Mouse (Mus musculus) liver, embryonic 12.5 days (tissue): Measurements from ENCODE around the gene Spop. TPM values are rescaled to one million over a fixed set of nuclear protein-coding genes. Genes with fewer than 3 reads are reported as not detected.
A peak's percentile ranks its signal among the peaks of the same experiment; 100 is the strongest.
"Not testable (repeated sequence)": the region's sequence is repeated elsewhere in the genome, so short reads cannot be mapped to it uniquely, and the experiment has no call there.

ENCODE experiments used
- ATAC-seq: fragments of 200-750 bp; cut with Nextera tagmentation; 2 replicates; pipeline ENCODE4 v1.8.0; 2017; ENCODE audit warnings: moderate number of reproducible peaks, mild to moderate bottlenecking, moderate library complexity
- H3K27ac ChIP-seq: fragments of 300-500 bp; sonication (generic); 2 replicates; pipeline ENCODE4 v1.5.1; 2016; ENCODE audit warnings: mild to moderate bottlenecking
- H3K27me3 ChIP-seq: fragments of 300-500 bp; sonication (generic); replicated peaks from 2 replicates; pipeline ENCODE4 v1.6.1; 2016; ENCODE audit warnings: mild to moderate bottlenecking, moderate library complexity
- H3K36me3 ChIP-seq: fragments of 300-500 bp; sonication (generic); 2 replicates; pipeline ENCODE4 v1.6.1; 2016; ENCODE audit warnings: mild to moderate bottlenecking, moderate library complexity
- H3K4me1 ChIP-seq: fragments of 300-500 bp; sonication (generic); 2 replicates; pipeline ENCODE4 v1.6.1; 2016
- H3K4me2 ChIP-seq: fragments of 300-500 bp; sonication (generic); 2 replicates; pipeline ENCODE4 v1.6.1; 2016; ENCODE audit warnings: mild to moderate bottlenecking, moderate library complexity
- H3K4me3 ChIP-seq: fragments of 300-500 bp; sonication (generic); 2 replicates; pipeline ENCODE4 v1.5.1; 2016; ENCODE audit warnings: mild to moderate bottlenecking, moderate library complexity
- H3K9ac ChIP-seq: fragments of 300-500 bp; sonication (generic); 2 replicates; pipeline ENCODE4 v1.6.1; 2016; ENCODE audit warnings: mild to moderate bottlenecking, moderate library complexity
- H3K9me3 ChIP-seq: fragments of 300-500 bp; sonication (generic); replicated peaks from 2 replicates; pipeline ENCODE4 v1.6.1; 2016; ENCODE audit warnings: mild to moderate bottlenecking, moderate library complexity
- WGBS: fragments of 180-500 bp; shearing (Covaris S2); methylation state at CpG from one replicate; pipeline ENCODE4 v1.1.7; 2016; ENCODE audit not compliant: insufficient replicate concordance; 5-methylcytosine and 5-hydroxymethylcytosine counted together
- polyA plus RNA-seq: library from polyadenylated mRNA; unstranded; fragments of >200 nt; fragmentation: Nextera tagmentation; extraction: Ambion mirVana; gene quantifications from 2 replicates; pipeline ENCODE4 v1.2.1, GENCODE M21; 2016

Spop gene
- polyA plus RNA-seq, 1 experiment from 2014 or later = 90.8 TPM

GRCm38 (mm10) chr11:95406398-95406797 lies 7.5 kb upstream of the Spop start:
- 69% methylated on average over 5 of the region's 5 CpGs for WGBS
- H3K36me3 ChIP-seq, H3K9ac ChIP-seq, ATAC-seq, H3K4me3 ChIP-seq, H3K9me3 ChIP-seq, H3K4me2 ChIP-seq, H3K4me1 ChIP-seq, H3K27ac ChIP-seq: not testable (repeated sequence)
- H3K27me3 ChIP-seq = peaks cover 24% of the 10 kb centered on the region

- H3K9ac ChIP-seq = no peak overlapping the region
- ATAC-seq = no peak
- WGBS = 70% methylated on average over 10 of the region's 10 CpGs
These were observed 4.3 kb upstream of the Spop start for GRCm38 (mm10) chr11:95409450-95410112.

GRCm38 (mm10) chr11:95411453-95412013 lies 2.3 kb upstream of the Spop start:
- WGBS = 56% methylated on average over 6 of the region's 6 CpGs
- no peak overlapping the region for H3K4me2 ChIP-seq
- no peak for ATAC-seq
- no peak overlapping the region for H3K27ac ChIP-seq
- H3K27me3 ChIP-seq = peaks cover 17% of the 10 kb centered on the region
- H3K4me3 ChIP-seq = no peak overlapping the region
- H3K36me3 ChIP-seq = no peaks in the 10 kb centered on the region
- no peak overlapping the region for H3K9ac ChIP-seq
- peaks cover 15% of the 10 kb centered on the region for H3K4me1 ChIP-seq
- no peaks in the 10 kb centered on the region for H3K9me3 ChIP-seq

More at GRCm38 (mm10) chr11:95409450-95410112, 4.3 kb upstream of the Spop start:
- H3K4me2 ChIP-seq = no peak overlapping the region
- H3K4me1 ChIP-seq = no peaks in the 10 kb centered on the region; the same call in 1 of the 2 replicates
- peaks cover 17% of the 10 kb centered on the region for H3K27me3 ChIP-seq
- no peak overlapping the region for H3K27ac ChIP-seq
- H3K4me3 ChIP-seq = no peak overlapping the region
- no peaks in the 10 kb centered on the region for H3K9me3 ChIP-seq
- no peaks in the 10 kb centered on the region for H3K36me3 ChIP-seq

DNA sequence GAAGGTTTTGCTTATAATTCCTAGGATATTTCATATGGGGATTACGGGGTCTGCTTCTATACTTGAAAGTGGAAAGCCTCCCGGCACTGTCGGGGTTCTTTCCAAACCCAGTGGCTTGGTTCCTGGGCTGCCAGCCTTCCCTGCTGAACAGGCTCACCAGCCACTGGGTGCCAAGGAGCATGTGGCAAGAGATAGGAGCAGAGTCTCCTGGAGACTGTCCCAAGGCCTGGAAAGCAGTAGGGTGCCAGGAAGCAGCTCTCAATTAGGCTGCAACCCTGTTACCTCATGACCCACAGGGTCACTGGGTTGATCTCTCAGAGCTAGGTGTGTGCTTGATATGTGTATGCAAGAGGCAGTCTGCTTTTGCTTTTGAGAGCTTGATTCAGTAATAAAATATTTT lies 1.3 kb upstream of the Spop start:
- ATAC-seq = no peak
- peaks cover 17% of the 10 kb centered on the region for H3K27me3 ChIP-seq
- H3K9ac ChIP-seq = no peak overlapping the region
- H3K27ac ChIP-seq = no peak overlapping the region
- H3K9me3 ChIP-seq = no peaks in the 10 kb centered on the region
- WGBS = 76% methylated on average over 3 of the region's 3 CpGs
- H3K36me3 ChIP-seq = no peaks in the 10 kb centered on the region
- no peak overlapping the region for H3K4me3 ChIP-seq
- H3K4me1 ChIP-seq = peaks cover 25% of the 10 kb centered on the region
- no peak overlapping the region for H3K4me2 ChIP-seq

- Histone ChIP-seq H3K27ac (peak overlapping the region; percentile 90), H3K4me1 (peaks cover 31% of the 10 kb centered on the region), H3K4me3 (peak overlapping the region; percentile 83), H3K27me3 (peaks cover 17% of the 10 kb centered on the region), H3K4me2 (peak overlapping the region; percentile 84), H3K36me3 (peaks cover 13% of the 10 kb centered on the region), H3K9ac (peak overlapping the region; percentile 85), H3K9me3 (no peaks in the 10 kb centered on the region)
- peak; percentile 83 for ATAC-seq
- under 1% methylated on average over 28 of the region's 28 CpGs for WGBS
These were observed 769 bp downstream of the Spop start for GRCm38 (mm10) chr11:95414536-95415161.

DNA sequence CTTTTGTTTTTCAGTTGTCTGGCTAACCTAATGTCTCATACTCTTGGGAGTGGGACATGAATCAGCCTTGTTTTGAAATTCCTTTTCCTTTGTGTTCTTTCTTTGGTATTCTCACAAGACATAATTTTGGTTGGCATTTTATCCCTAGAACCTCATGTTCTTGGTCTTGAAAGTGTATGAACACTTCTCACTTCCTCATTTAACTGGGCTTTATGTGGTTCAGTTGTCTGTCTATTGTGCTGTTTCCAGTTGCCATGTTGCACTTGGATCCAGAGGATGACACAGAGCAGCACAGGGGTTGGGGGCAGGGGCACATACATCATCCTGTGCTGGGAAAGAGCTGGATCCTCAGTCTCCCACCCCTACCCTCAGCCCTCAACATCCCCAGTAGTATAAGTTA lies 2.1 kb downstream of the Spop start:
- H3K9ac ChIP-seq = peak overlapping the region; percentile 85
- H3K4me3 ChIP-seq = peak overlapping the region; percentile 83
- H3K36me3 ChIP-seq = peaks cover 14% of the 10 kb centered on the region
- peak overlapping the region; percentile 90 for H3K27ac ChIP-seq
- peak overlapping the region; percentile 84 for H3K4me2 ChIP-seq
- ATAC-seq = no peak
- H3K27me3 ChIP-seq = peaks cover 15% of the 10 kb centered on the region
- H3K9me3 ChIP-seq = no peaks in the 10 kb centered on the region
- H3K4me1 ChIP-seq = peaks cover 31% of the 10 kb centered on the region

GRCm38 (mm10) chr11:95417341-95417740 lies 3.5 kb downstream of the Spop start:
- Histone ChIP-seq H3K36me3 (peaks cover 14% of the 10 kb centered on the region), H3K9ac (no peak overlapping the region), H3K4me2 (no peak overlapping the region), H3K4me1 (peaks cover 31% of the 10 kb centered on the region), H3K27me3 (peaks cover 5% of the 10 kb centered on the region; the same call in 1 of the 2 replicates), H3K4me3 (no peak overlapping the region), H3K27ac (no peak overlapping the region), H3K9me3 (no peaks in the 10 kb centered on the region)
- WGBS = 82% methylated on average over 5 of the region's 5 CpGs
- no peak for ATAC-seq

- H3K36me3 ChIP-seq = peaks cover 18% of the 10 kb centered on the region
- H3K9ac ChIP-seq = no peak overlapping the region
- ATAC-seq = no peak
- no peak overlapping the region for H3K4me3 ChIP-seq
- H3K9me3 ChIP-seq = no peaks in the 10 kb centered on the region
- H3K27me3 ChIP-seq = no peaks in the 10 kb centered on the region
- 72% methylated on average over 2 of the region's 2 CpGs for WGBS
- no peak overlapping the region for H3K27ac ChIP-seq
- peaks cover 21% of the 10 kb centered on the region for H3K4me1 ChIP-seq
- no peak overlapping the region for H3K4me2 ChIP-seq
These were observed 7.1 kb downstream of the Spop start for GRCm38 (mm10) chr11:95420880-95421435.

DNA sequence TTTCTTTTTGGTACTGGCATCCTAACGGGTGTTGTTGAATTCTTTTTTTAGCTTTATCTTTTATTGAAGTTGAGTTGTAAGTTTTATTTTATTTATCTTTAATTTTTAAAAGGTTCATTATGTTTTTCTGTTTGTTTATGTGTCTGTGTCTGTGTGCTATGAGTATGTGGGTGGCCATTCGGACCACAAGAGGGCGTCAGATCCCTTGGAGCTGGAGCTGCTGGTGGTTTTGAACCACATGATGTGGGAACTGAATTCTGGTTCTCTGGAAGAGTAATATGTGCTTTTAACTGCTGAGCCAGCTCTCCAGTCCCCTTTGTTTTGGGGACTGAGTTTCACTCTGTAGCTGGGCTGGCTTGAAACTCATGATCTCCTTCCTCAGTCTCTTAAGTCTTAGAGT lies 9.6 kb downstream of the Spop start:
- no peaks in the 10 kb centered on the region for H3K9me3 ChIP-seq
- H3K27me3 ChIP-seq = no peaks in the 10 kb centered on the region
- WGBS = 73% methylated on average over 3 of the region's 3 CpGs
- H3K4me3 ChIP-seq = no peak overlapping the region
- no peak for ATAC-seq
- H3K27ac ChIP-seq = no peak overlapping the region
- H3K4me2 ChIP-seq = no peak overlapping the region
- H3K36me3 ChIP-seq = peaks cover 16% of the 10 kb centered on the region
- no peak overlapping the region for H3K9ac ChIP-seq
- no peaks in the 10 kb centered on the region for H3K4me1 ChIP-seq

- Histone ChIP-seq H3K36me3 (peaks cover 14% of the 10 kb centered on the region), H3K4me2 (no peak overlapping the region), H3K27ac (peak overlapping the region; percentile 5; the same call in 1 of the 2 replicates), H3K4me1 (peaks cover 41% of the 10 kb centered on the region), H3K9ac (no peak overlapping the region), H3K27me3 (no peaks in the 10 kb centered on the region), H3K4me3 (no peak overlapping the region), H3K9me3 (no peaks in the 10 kb centered on the region)
- 18% methylated on average over 2 of the region's 2 CpGs for WGBS
- peak; percentile 68 for ATAC-seq
These were observed 17.5 kb downstream of the Spop start for GRCm38 (mm10) chr11:95431344-95431743.

GRCm38 (mm10) chr11:95432194-95432593 lies 18.3 kb downstream of the Spop start:
- Histone ChIP-seq H3K27me3 (no peaks in the 10 kb centered on the region), H3K4me3 (no peak overlapping the region)

DNA sequence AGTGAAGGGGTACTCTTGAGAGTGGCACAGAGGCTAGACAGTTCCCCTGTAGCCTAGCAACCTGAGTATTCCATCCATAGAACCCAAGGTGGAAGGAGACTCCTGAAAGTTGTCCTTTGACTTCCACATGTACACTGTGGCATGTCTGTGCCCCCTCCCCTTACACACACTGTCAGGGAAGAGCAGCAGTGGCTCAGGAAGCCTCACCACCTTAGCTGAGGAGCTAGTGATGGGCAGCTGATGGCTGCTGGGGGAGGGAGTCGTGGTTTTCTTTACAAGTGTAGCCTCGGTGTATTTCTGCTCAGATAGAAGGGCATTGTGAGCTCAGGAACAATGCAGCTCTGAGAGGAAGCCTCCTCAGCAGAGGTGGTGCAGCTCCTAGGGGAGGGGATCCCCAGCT lies 31.5 kb downstream of the Spop start:
- Histone ChIP-seq H3K27ac (no peak overlapping the region), H3K9ac (no peak overlapping the region), H3K4me3 (no peak overlapping the region), H3K4me2 (no peak overlapping the region), H3K27me3 (no peaks in the 10 kb centered on the region), H3K36me3 (peaks cover 11% of the 10 kb centered on the region), H3K9me3 (no peaks in the 10 kb centered on the region), H3K4me1 (0 out of 2 replicates have a peak, but pooled peaks cover 8% of the 10 kb centered on the region)
- WGBS = 32% methylated on average over 2 of the region's 2 CpGs
- no peak for ATAC-seq

More at GRCm38 (mm10) chr11:95432194-95432593, 18.3 kb downstream of the Spop start:
- H3K4me1 ChIP-seq = peaks cover 41% of the 10 kb centered on the region
- no peak overlapping the region for H3K27ac ChIP-seq
- no peaks in the 10 kb centered on the region for H3K9me3 ChIP-seq
- WGBS = 62% methylated on average over 2 of the region's 2 CpGs
- no peak overlapping the region for H3K4me2 ChIP-seq
- ATAC-seq = no peak
- no peak overlapping the region for H3K9ac ChIP-seq
- H3K36me3 ChIP-seq = peaks cover 14% of the 10 kb centered on the region
